Mouse (Mus musculus): Measurements from ENCODE around the gene Dr1. TPM values are rescaled to one million over a fixed set of nuclear protein-coding genes. Genes with fewer than 3 reads are reported as not detected.

The Dr1 gene
- polyA plus RNA-seq, 1 experiment from 2014 or later: 46.4 TPM

DNA sequence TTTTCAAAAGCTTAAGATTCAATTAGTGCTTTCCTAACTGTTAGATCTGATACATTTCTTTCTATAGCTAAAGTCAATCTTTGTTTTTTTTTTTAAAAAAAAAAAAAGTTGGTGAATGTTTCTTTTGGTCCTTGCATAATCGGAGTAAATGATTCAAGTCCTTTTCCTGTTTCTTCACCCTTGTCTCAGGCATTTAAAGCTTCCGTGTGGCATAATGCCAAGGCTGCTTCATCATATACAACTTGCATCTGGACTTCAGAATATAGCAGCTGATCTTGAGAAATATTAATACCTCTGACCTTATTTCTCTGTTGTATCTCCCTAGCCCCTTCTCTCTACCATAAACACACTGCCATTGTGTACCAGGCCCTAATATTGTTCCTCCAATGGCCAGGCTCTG is 18.3 kb downstream of the Dr1 start:
- Histone ChIP-seq H3K27ac (no peak overlapping the region), H3K36me3 (no peaks in the 10 kb centered on the region), H3K4me3 (no peak overlapping the region), H3K9me3 (replicated peaks) (no peaks in the 10 kb centered on the region), H3K27me3 (ENCODE audit: low read depth, poor library complexity, severe bottlenecking) (no peaks in the 10 kb centered on the region), H3K4me1 (no peaks in the 10 kb centered on the region)
- no peak for DNase-seq (ENCODE audit: low spot score)
- 87% methylated on average over 2 of the region's 2 CpGs for WGBS

- no peak overlapping the region for H3K4me3 ChIP-seq
- H3K4me1 ChIP-seq: no peaks in the 10 kb centered on the region
- no peaks in the 10 kb centered on the region for H3K27me3 ChIP-seq (ENCODE audit: low read depth, poor library complexity, severe bottlenecking)
- no peak overlapping the region for H3K27ac ChIP-seq
- no peaks in the 10 kb centered on the region for H3K9me3 ChIP-seq (replicated peaks)
- DNase-seq (ENCODE audit: low spot score): no peak
- H3K36me3 ChIP-seq: no peaks in the 10 kb centered on the region
- 66% methylated on average over 3 of the region's 3 CpGs for WGBS
Observed at GRCm38 (mm10) chr5:108301567-108301966, 32.9 kb downstream of the Dr1 start.

GRCm38 (mm10) chr5:108312224-108313064 is 43.7 kb downstream of the Dr1 start, which contains the start of gene Pigg:
TSS of gene Pigg (plus strand) at chr5:108312609.
- under 1% methylated on average over 57 of the region's 57 CpGs for WGBS
- 0 out of 2 replicates have a peak, but pooled peaks cover 1% of the 10 kb centered on the region for H3K36me3 ChIP-seq
- no peaks in the 10 kb centered on the region for H3K9me3 ChIP-seq (replicated peaks)
- H3K27ac ChIP-seq: peak within 1 kb of the TSS; percentile 92
- no peaks in the 10 kb centered on the region for H3K27me3 ChIP-seq (ENCODE audit: low read depth, poor library complexity, severe bottlenecking)
- H3K4me1 ChIP-seq: peaks cover 11% of the 10 kb centered on the region
- H3K4me3 ChIP-seq: peak within 1 kb of the TSS; percentile 81
- DNase-seq (ENCODE audit: low spot score): peak; percentile 96

DNA sequence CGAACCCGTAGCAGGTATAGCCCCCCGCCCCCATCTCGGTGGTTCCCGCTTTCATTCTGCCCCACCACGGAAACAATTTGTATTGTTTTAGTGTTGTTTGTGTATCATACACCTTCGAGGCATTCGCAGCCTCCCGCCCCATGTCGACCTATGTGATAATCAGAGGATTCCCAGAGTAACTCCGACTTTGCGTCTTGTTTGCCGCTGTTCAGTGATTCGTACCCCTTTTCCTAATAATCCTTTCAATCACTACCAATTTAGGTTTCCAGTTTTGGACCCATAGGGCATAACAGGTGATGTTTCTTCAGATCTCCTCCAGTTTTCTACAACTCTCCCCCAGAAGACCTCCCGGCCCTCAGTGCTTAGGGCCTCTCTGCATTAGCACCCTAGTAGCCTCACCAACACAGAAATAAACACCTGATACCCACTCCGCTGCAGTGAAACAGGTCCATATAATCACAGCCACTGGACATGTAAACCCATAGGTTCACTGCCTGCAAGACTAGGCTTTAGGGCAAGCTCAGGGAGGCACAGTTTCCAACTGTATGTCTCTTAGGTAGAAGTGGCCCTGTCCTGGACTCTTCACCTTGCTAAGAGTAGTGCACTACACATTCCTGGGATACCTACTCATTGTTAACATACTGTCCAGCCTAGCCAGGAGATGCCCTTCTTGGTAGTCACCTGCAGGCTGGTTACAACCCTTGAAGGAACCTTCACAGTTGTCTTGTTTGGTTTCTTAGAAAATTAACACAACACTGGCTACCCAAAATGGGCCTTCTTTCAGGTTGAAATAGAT is 44.6 kb downstream of the Dr1 start:
- Histone ChIP-seq H3K27me3 (ENCODE audit: low read depth, poor library complexity, severe bottlenecking) (no peaks in the 10 kb centered on the region), H3K36me3 (peaks cover 6% of the 10 kb centered on the region), H3K27ac (peak overlapping the region; percentile 92), H3K4me3 (peak overlapping the region; percentile 81), H3K4me1 (peaks cover 11% of the 10 kb centered on the region), H3K9me3 (replicated peaks) (no peaks in the 10 kb centered on the region)
- no peak for DNase-seq (ENCODE audit: low spot score)
- 6% methylated on average over 16 of the region's 16 CpGs for WGBS

Other genes with a start within 250 kb of the Dr1 start
- gene Mtf2, start 203.2 kb upstream of the Dr1 start, polyA plus RNA-seq (2016; fragmentation: Nextera tagmentation; extraction: Ambion mirVana): 163 and 189 TPM in 2 replicates
- gene Tmed5, start 136.3 kb upstream of the Dr1 start, polyA plus RNA-seq (2016; fragmentation: Nextera tagmentation; extraction: Ambion mirVana): 24.3 and 28.3 TPM in 2 replicates
- 9.5 and 13.2 TPM in 2 replicates for gene Ccdc18, start 136.0 kb upstream of the Dr1 start, polyA plus RNA-seq (2016; fragmentation: Nextera tagmentation; extraction: Ambion mirVana)
- gene Pigg, start 43.7 kb downstream of the Dr1 start, polyA plus RNA-seq (2016; fragmentation: Nextera tagmentation; extraction: Ambion mirVana): 6.1 TPM in 2 replicates
- not detected in 2 replicates for gene Gm42517, start 99.0 kb downstream of the Dr1 start, polyA plus RNA-seq (2016; fragmentation: Nextera tagmentation; extraction: Ambion mirVana)
- 0.11 and 0.34 TPM in 2 replicates for gene Pde6b, start 119.5 kb downstream of the Dr1 start, polyA plus RNA-seq (2016; fragmentation: Nextera tagmentation; extraction: Ambion mirVana)
- 385 and 399 TPM in 2 replicates for gene Atp5k, start 165.6 kb downstream of the Dr1 start, polyA plus RNA-seq (2016; fragmentation: Nextera tagmentation; extraction: Ambion mirVana)
- gene Mfsd7a, start 180.0 kb downstream of the Dr1 start, polyA plus RNA-seq (2016; fragmentation: Nextera tagmentation; extraction: Ambion mirVana): 0.09 and 0.20 TPM in 2 replicates
- gene Pcgf3, start 192.3 kb downstream of the Dr1 start, polyA plus RNA-seq (2016; fragmentation: Nextera tagmentation; extraction: Ambion mirVana): 24.1 and 27.1 TPM in 2 replicates

All from limb, embryonic 10.5 days (tissue).